Mouse (Mus musculus) spleen, adult 18-20 months (tissue): ENCODE results near the gene Olfr1049.
"Not testable (repeated sequence)": the region's sequence is repeated elsewhere in the genome, so short reads cannot be mapped to it uniquely, and the experiment has no call there.

Experiments used
- DNase-seq, 2 experiments: peaks; one replicate each; pipeline ENCODE4 v3.0.0; 2022; ENCODE audit warnings: mixed read lengths in 2 of 2

Olfr1049 gene

DNA sequence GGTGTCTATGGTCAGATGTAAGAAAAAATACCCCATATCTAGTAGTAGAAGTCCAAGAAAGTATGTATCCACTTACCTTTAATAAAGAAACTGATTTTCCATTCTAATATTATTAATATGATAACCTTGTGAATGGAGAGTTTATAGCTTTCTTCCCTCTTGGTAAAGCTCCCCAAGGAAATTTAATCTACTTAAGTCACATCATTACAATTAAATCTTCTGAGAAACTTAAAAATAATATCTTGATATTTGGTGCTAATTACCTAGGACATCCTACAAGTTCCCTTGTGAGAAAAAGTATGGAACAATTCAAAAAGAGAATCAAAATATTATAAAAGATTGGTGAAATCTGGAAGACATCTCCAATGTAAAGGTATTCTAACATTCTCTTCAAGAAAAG, at the start of gene Olfr1049:
Gene Olfr1049 (minus strand): TSS at position 101 of the 400 bp plus-strand sequence.
- not testable (repeated sequence) for DNase-seq

GRCm38 (mm10) chr2:86292155-86292554, 34.0 kb upstream of the Olfr1049 start, which contains the start of gene Olfr1052:
Gene Olfr1052 (plus strand): TSS chr2:86292455.
- DNase-seq, result no peak

- not testable (repeated sequence) for DNase-seq
Measured at GRCm38 (mm10) chr2:86278988-86279387, 20.9 kb upstream of the Olfr1049 start, which contains the start of gene Olfr1051. Gene Olfr1051 (minus strand): TSS chr2:86279088.

DNA sequence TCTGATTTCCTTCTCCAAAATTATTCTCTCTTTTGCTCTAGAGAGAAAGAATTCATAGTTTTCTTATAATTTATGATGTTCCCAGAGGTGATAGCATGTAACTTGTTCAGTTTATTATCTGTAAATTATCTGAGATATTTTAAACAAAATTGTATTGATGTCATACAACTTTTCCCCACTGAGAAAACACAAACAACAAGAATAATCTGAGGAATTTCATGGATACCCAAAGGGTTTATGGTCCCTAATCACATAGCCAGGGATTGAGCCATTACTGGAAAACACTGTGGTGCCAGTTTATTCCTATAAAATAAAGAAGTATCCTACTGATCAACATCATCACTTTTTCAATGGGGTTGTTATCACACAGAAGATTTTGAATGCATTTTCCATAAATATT, 17.9 kb downstream of the Olfr1049 start, which contains the start of gene Olfr1048:
Gene Olfr1048 (minus strand): TSS at position 101 of the 400 bp plus-strand sequence.
- no peak for DNase-seq

GRCm38 (mm10) chr2:86231301-86231700, 26.8 kb downstream of the Olfr1049 start, which contains the start of gene Olfr1047:
Gene Olfr1047 (minus strand): TSS chr2:86231401.
- DNase-seq, result no peak

- no peak for DNase-seq
Measured at GRCm38 (mm10) chr2:86219214-86219613, 38.9 kb downstream of the Olfr1049 start, which contains the start of gene Olfr1046. Gene Olfr1046 (minus strand): TSS chr2:86219314.
